Mouse (Mus musculus) liver, embryonic 16.5 days (tissue): ENCODE measurements around the gene Chd8. TPM values are rescaled to one million over a fixed set of nuclear protein-coding genes. Genes with fewer than 3 reads are reported as not detected.

Experiments
- ATAC-seq: fragments of 200-750 bp; cut with Nextera tagmentation; 2 replicates; pipeline ENCODE4 v1.8.0; 2017; ENCODE audit warnings: low read depth, mild to moderate bottlenecking, moderate number of reproducible peaks, moderate library complexity
- H3K27ac ChIP-seq: fragments of 300-500 bp; sonication (generic); 2 replicates; pipeline ENCODE4 v1.5.1; 2014; ENCODE audit warnings: mild to moderate bottlenecking, low read length
- H3K27me3 ChIP-seq: fragments of 300-500 bp; sonication (generic); 2 replicates; pipeline ENCODE4 v1.6.1; 2014; ENCODE audit warnings: low read depth, low read length, mixed read lengths; ENCODE audit not compliant: control insufficient read depth, insufficient read depth
- H3K36me3 ChIP-seq: fragments of 300-500 bp; sonication (generic); 2 replicates; pipeline ENCODE4 v1.6.1; 2014; ENCODE audit warnings: mild to moderate bottlenecking; ENCODE audit not compliant: control insufficient read depth, insufficient read depth
- H3K4me1 ChIP-seq: fragments of 300-500 bp; sonication (generic); 2 replicates; pipeline ENCODE4 v1.6.1; 2014; ENCODE audit warnings: low read depth, low read length, mixed read lengths; ENCODE audit not compliant: control insufficient read depth
- H3K4me2 ChIP-seq: fragments of 300-500 bp; sonication (generic); 2 replicates; pipeline ENCODE4 v1.6.1; 2014; ENCODE audit warnings: low read depth, low read length, mixed read lengths
- H3K4me3 ChIP-seq: fragments of 300-500 bp; sonication (generic); 2 replicates; pipeline ENCODE4 v1.5.1; 2014; ENCODE audit warnings: low read depth, mild to moderate bottlenecking, low read length
- H3K9ac ChIP-seq: fragments of 300-500 bp; sonication (generic); 2 replicates; pipeline ENCODE4 v1.6.1; 2014; ENCODE audit warnings: low read depth, low read length
- H3K9me3 ChIP-seq: fragments of 300-500 bp; sonication (generic); replicated peaks from 2 replicates; pipeline ENCODE4 v1.6.1; 2016; ENCODE audit warnings: low read length; ENCODE audit not compliant: control insufficient read depth
- WGBS: fragments of 180-500 bp; shearing (Covaris S2); extraction: QIAGEN DNeasy Blood & Tissue Kit; methylation state at CpG from one replicate; pipeline ENCODE4 v1.1.7; 2014; ENCODE audit not compliant: insufficient replicate concordance; 5-methylcytosine and 5-hydroxymethylcytosine counted together
- polyA plus RNA-seq: library from polyadenylated mRNA; unstranded; fragments of >200 nt; fragmentation: Nextera tagmentation; extraction: Ambion mirVana; gene quantifications from 2 replicates; pipeline ENCODE4 v1.2.1, GENCODE M21; 2015

The Chd8 gene
- polyA plus RNA-seq, 1 experiment from 2014 or later = 12.6 TPM

GRCm38 (mm10) chr14:52149888-52150287, 107.7 kb downstream of the Chd8 start:
- Histone ChIP-seq H3K9ac (no peak overlapping the region), H3K4me3 (no peak overlapping the region), H3K27ac (no peak overlapping the region), H3K36me3 (no peaks in the 10 kb centered on the region), H3K4me1 (no peaks in the 10 kb centered on the region), H3K4me2 (no peak overlapping the region), H3K27me3 (no peaks in the 10 kb centered on the region), H3K9me3 (no peaks in the 10 kb centered on the region)
- ATAC-seq = no peak
- 50% methylated on average over 4 of the region's 4 CpGs for WGBS

Other genes starting within 250 kb of the Chd8 start
- 0.15 and 0.28 TPM in 2 replicates for gene Tmem253, start 242.1 kb downstream of the Chd8 start, polyA plus RNA-seq
- 7.4 and 8.9 TPM in 2 replicates for gene Zfp219, start 237.0 kb downstream of the Chd8 start, polyA plus RNA-seq
- not detected in 2 replicates for gene Olfr221, start 215.3 kb downstream of the Chd8 start, polyA plus RNA-seq
- 202 and 237 TPM in 2 replicates for gene Hnrnpc, start 153.8 kb downstream of the Chd8 start, polyA plus RNA-seq
- 34.5 and 35.9 TPM in 2 replicates for gene Rpgrip1, start 147.1 kb downstream of the Chd8 start, polyA plus RNA-seq
- 26.2 and 28.5 TPM in 2 replicates for gene Supt16, start 60.4 kb downstream of the Chd8 start, polyA plus RNA-seq
- 16.8 and 18.8 TPM in 2 replicates for gene Tox4, start 21.4 kb upstream of the Chd8 start, polyA plus RNA-seq
- 3.0 and 3.1 TPM in 2 replicates for gene Rab2b, start 21.8 kb upstream of the Chd8 start, polyA plus RNA-seq
- 15.0 and 16.5 TPM in 2 replicates for gene Mettl3, start 47.3 kb upstream of the Chd8 start, polyA plus RNA-seq
- 0.72 and 0.99 TPM in 2 replicates for gene Sall2, start 71.0 kb upstream of the Chd8 start, polyA plus RNA-seq
- gene Olfr1513, start 98.6 kb upstream of the Chd8 start, polyA plus RNA-seq = not detected in 2 replicates
- gene Olfr1512, start 121.4 kb upstream of the Chd8 start, polyA plus RNA-seq = not detected in 2 replicates
- gene Olfr1511, start 139.6 kb upstream of the Chd8 start, polyA plus RNA-seq = not detected in 2 replicates
- gene Olfr1510, start 156.6 kb upstream of the Chd8 start, polyA plus RNA-seq = not detected in 2 replicates
- not detected in 2 replicates for gene Olfr1509, start 185.2 kb upstream of the Chd8 start, polyA plus RNA-seq
- not detected in 2 replicates for gene Olfr1508, start 209.7 kb upstream of the Chd8 start, polyA plus RNA-seq
- gene Olfr1507, start 238.0 kb upstream of the Chd8 start, polyA plus RNA-seq = not detected in 2 replicates